Mouse (Mus musculus): ENCODE data around the gene Rplp1. TPM values are rescaled to one million over a fixed set of nuclear protein-coding genes. Genes with fewer than 3 reads are reported as not detected.

Rplp1 gene
- polyA plus RNA-seq, 1 experiment from 2014 or later = 1,342 TPM

GRCm38 (mm10) chr9:61946623-61947401 lies 32.5 kb upstream of the Rplp1 start, which contains the start of gene Kif23:
Gene Kif23, minus strand, starts transcription at chr9:61946774.
- DNase-seq (ENCODE audit: low spot score) (peak; percentile 97), ATAC-seq (peak; percentile 96)
- Histone ChIP-seq H3K4me2 (ENCODE audit: low read length) (peak within 1 kb of the TSS; percentile 93), H3K4me1 (ENCODE audit: control insufficient read depth, insufficient read depth, low read length) (peaks cover 5% of the 10 kb centered on the region; the same call in 1 of the 2 replicates), H3K4me3 (ENCODE audit: low read depth, low read length) (peak within 1 kb of the TSS; percentile 72), H3K27ac (ENCODE audit: low read depth, low read length) (peak within 1 kb of the TSS; percentile 55; the same call in 1 of the 2 replicates), H3K27me3 (replicated peaks; ENCODE audit: control insufficient read depth, insufficient read depth, low read length) (no peaks in the 10 kb centered on the region), H3K9ac (ENCODE audit: low read length) (peak within 1 kb of the TSS; percentile 77), H3K9me3 (replicated peaks; ENCODE audit: control insufficient read depth, low read length) (no peaks in the 10 kb centered on the region), H3K36me3 (ENCODE audit: control insufficient read depth, insufficient read depth, low read length) (peaks cover 18% of the 10 kb centered on the region)
- WGBS = under 1% methylated on average over 44 of the region's 44 CpGs

- peaks cover 5% of the 10 kb centered on the region; the same call in 1 of the 2 replicates for H3K4me1 ChIP-seq (ENCODE audit: control insufficient read depth, insufficient read depth, low read length)
- H3K27me3 ChIP-seq (replicated peaks; ENCODE audit: control insufficient read depth, insufficient read depth, low read length) = no peaks in the 10 kb centered on the region
- no peaks in the 10 kb centered on the region for H3K9me3 ChIP-seq (replicated peaks; ENCODE audit: control insufficient read depth, low read length)
- DNase-seq (ENCODE audit: low spot score) (peak; percentile 33), ATAC-seq (peak; percentile 72)
- H3K9ac ChIP-seq (ENCODE audit: low read length) = peak overlapping the region; percentile 77
- H3K4me3 ChIP-seq (ENCODE audit: low read depth, low read length) = peak overlapping the region; percentile 72
- peak overlapping the region; percentile 55; the same call in 1 of the 2 replicates for H3K27ac ChIP-seq (ENCODE audit: low read depth, low read length)
- peak overlapping the region; percentile 93 for H3K4me2 ChIP-seq (ENCODE audit: low read length)
- 0% methylated on average over 36 of the region's 38 CpGs for WGBS
- H3K36me3 ChIP-seq (ENCODE audit: control insufficient read depth, insufficient read depth, low read length) = peaks cover 21% of the 10 kb centered on the region
These were observed 31.8 kb upstream of the Rplp1 start for GRCm38 (mm10) chr9:61945973-61946611.

GRCm38 (mm10) chr9:61941054-61941453 lies 26.7 kb upstream of the Rplp1 start:
- Histone ChIP-seq H3K4me3 (ENCODE audit: low read depth, low read length) (no peak overlapping the region), H3K4me2 (ENCODE audit: low read length) (no peak overlapping the region), H3K27me3 (replicated peaks; ENCODE audit: control insufficient read depth, insufficient read depth, low read length) (no peaks in the 10 kb centered on the region), H3K36me3 (ENCODE audit: control insufficient read depth, insufficient read depth, low read length) (peaks cover 54% of the 10 kb centered on the region), H3K4me1 (ENCODE audit: control insufficient read depth, insufficient read depth, low read length) (no peaks in the 10 kb centered on the region), H3K9me3 (replicated peaks; ENCODE audit: control insufficient read depth, low read length) (no peaks in the 10 kb centered on the region), H3K9ac (ENCODE audit: low read length) (no peak overlapping the region), H3K27ac (ENCODE audit: low read depth, low read length) (no peak overlapping the region)
- no peak for DNase-seq (ENCODE audit: low spot score)
- ATAC-seq = no peak
- WGBS = 94% methylated on average over 3 of the region's 3 CpGs

GRCm38 (mm10) chr9:61933333-61933732 lies 19.0 kb upstream of the Rplp1 start:
- H3K9me3 ChIP-seq (replicated peaks; ENCODE audit: control insufficient read depth, low read length) = no peaks in the 10 kb centered on the region
- no peak overlapping the region for H3K27ac ChIP-seq (ENCODE audit: low read depth, low read length)
- WGBS = 90% methylated on average over 2 of the region's 2 CpGs
- no peak overlapping the region for H3K4me2 ChIP-seq (ENCODE audit: low read length)
- H3K9ac ChIP-seq (ENCODE audit: low read length) = no peak overlapping the region
- peaks cover 75% of the 10 kb centered on the region for H3K36me3 ChIP-seq (ENCODE audit: control insufficient read depth, insufficient read depth, low read length)
- no peak for DNase-seq (ENCODE audit: low spot score)
- no peak for ATAC-seq
- H3K4me3 ChIP-seq (ENCODE audit: low read depth, low read length) = no peak overlapping the region
- no peaks in the 10 kb centered on the region for H3K4me1 ChIP-seq (ENCODE audit: control insufficient read depth, insufficient read depth, low read length)
- no peaks in the 10 kb centered on the region for H3K27me3 ChIP-seq (replicated peaks; ENCODE audit: control insufficient read depth, insufficient read depth, low read length)

- ATAC-seq (no peak), DNase-seq (ENCODE audit: low spot score) (no peak)
- Histone ChIP-seq H3K27me3 (replicated peaks; ENCODE audit: control insufficient read depth, insufficient read depth, low read length) (no peaks in the 10 kb centered on the region), H3K4me2 (ENCODE audit: low read length) (no peak overlapping the region), H3K9ac (ENCODE audit: low read length) (no peak overlapping the region), H3K4me3 (ENCODE audit: low read depth, low read length) (no peak overlapping the region), H3K4me1 (ENCODE audit: control insufficient read depth, insufficient read depth, low read length) (no peaks in the 10 kb centered on the region), H3K27ac (ENCODE audit: low read depth, low read length) (no peak overlapping the region), H3K36me3 (ENCODE audit: control insufficient read depth, insufficient read depth, low read length) (peaks cover 77% of the 10 kb centered on the region), H3K9me3 (replicated peaks; ENCODE audit: control insufficient read depth, low read length) (no peaks in the 10 kb centered on the region)
- WGBS = 95% methylated on average over 3 of the region's 3 CpGs
These were observed 17.7 kb upstream of the Rplp1 start for GRCm38 (mm10) chr9:61932009-61932408.

- DNase-seq (ENCODE audit: low spot score) (no peak), ATAC-seq (no peak)
- Histone ChIP-seq H3K27ac (ENCODE audit: low read depth, low read length) (no peak overlapping the region), H3K9me3 (replicated peaks; ENCODE audit: control insufficient read depth, low read length) (no peaks in the 10 kb centered on the region), H3K36me3 (ENCODE audit: control insufficient read depth, insufficient read depth, low read length) (peaks cover 87% of the 10 kb centered on the region), H3K9ac (ENCODE audit: low read length) (no peak overlapping the region), H3K4me2 (ENCODE audit: low read length) (no peak overlapping the region), H3K4me3 (ENCODE audit: low read depth, low read length) (no peak overlapping the region), H3K4me1 (ENCODE audit: control insufficient read depth, insufficient read depth, low read length) (no peaks in the 10 kb centered on the region), H3K27me3 (replicated peaks; ENCODE audit: control insufficient read depth, insufficient read depth, low read length) (no peaks in the 10 kb centered on the region)
- 92% methylated on average over 10 of the region's 10 CpGs for WGBS
These were observed 10.8 kb upstream of the Rplp1 start for GRCm38 (mm10) chr9:61925086-61925660.

- ATAC-seq = no peak
- no peak overlapping the region for H3K4me3 ChIP-seq (ENCODE audit: low read depth, low read length)
- WGBS = 92% methylated on average over 6 of the region's 6 CpGs
- H3K9ac ChIP-seq (ENCODE audit: low read length) = no peak overlapping the region
- no peak for DNase-seq (ENCODE audit: low spot score)
- H3K27ac ChIP-seq (ENCODE audit: low read depth, low read length) = no peak overlapping the region
- H3K27me3 ChIP-seq (replicated peaks; ENCODE audit: control insufficient read depth, insufficient read depth, low read length) = no peaks in the 10 kb centered on the region
- H3K4me2 ChIP-seq (ENCODE audit: low read length) = no peak overlapping the region
- H3K9me3 ChIP-seq (replicated peaks; ENCODE audit: control insufficient read depth, low read length) = no peaks in the 10 kb centered on the region
- H3K36me3 ChIP-seq (ENCODE audit: control insufficient read depth, insufficient read depth, low read length) = peaks cover 77% of the 10 kb centered on the region
- no peaks in the 10 kb centered on the region for H3K4me1 ChIP-seq (ENCODE audit: control insufficient read depth, insufficient read depth, low read length)
These were observed 6.0 kb upstream of the Rplp1 start for GRCm38 (mm10) chr9:61920331-61920730.

- no peaks in the 10 kb centered on the region for H3K27me3 ChIP-seq (replicated peaks; ENCODE audit: control insufficient read depth, insufficient read depth, low read length)
- 94% methylated on average over 5 of the region's 5 CpGs for WGBS
These were observed 5.1 kb upstream of the Rplp1 start for GRCm38 (mm10) chr9:61919464-61919863.

More at GRCm38 (mm10) chr9:61919464-61919863, 5.1 kb upstream of the Rplp1 start:
- no peak overlapping the region for H3K9ac ChIP-seq (ENCODE audit: low read length)
- H3K4me1 ChIP-seq (ENCODE audit: control insufficient read depth, insufficient read depth, low read length) = no peaks in the 10 kb centered on the region
- no peak for ATAC-seq
- no peak overlapping the region for H3K27ac ChIP-seq (ENCODE audit: low read depth, low read length)
- DNase-seq (ENCODE audit: low spot score) = no peak
- no peak overlapping the region for H3K4me2 ChIP-seq (ENCODE audit: low read length)
- no peaks in the 10 kb centered on the region for H3K9me3 ChIP-seq (replicated peaks; ENCODE audit: control insufficient read depth, low read length)
- peaks cover 68% of the 10 kb centered on the region for H3K36me3 ChIP-seq (ENCODE audit: control insufficient read depth, insufficient read depth, low read length)
- no peak overlapping the region for H3K4me3 ChIP-seq (ENCODE audit: low read depth, low read length)
